Mouse (Mus musculus) ES-Bruce4 (cell line): Measurements from ENCODE around the gene Hsd17b14. TPM values are rescaled to one million over a fixed set of nuclear protein-coding genes. Genes with fewer than 3 reads are reported as not detected.

Experiments
- H3K27ac ChIP-seq: 2 replicates; pipeline ENCODE4 v1.5.1; 2012; ENCODE audit warnings: low read length, inconsistent platforms; ENCODE audit not compliant: insufficient read depth
- H3K27me3 ChIP-seq: 2 replicates; pipeline ENCODE4 v1.6.1; 2012; ENCODE audit warnings: mild to moderate bottlenecking, low read length, inconsistent platforms; ENCODE audit not compliant: control insufficient read depth, poor library complexity, insufficient read depth, severe bottlenecking
- H3K36me3 ChIP-seq: 2 replicates; pipeline ENCODE4 v1.6.1; 2012; ENCODE audit warnings: inconsistent platforms, mild to moderate bottlenecking, low read length, moderate library complexity; ENCODE audit not compliant: control insufficient read depth, poor library complexity, insufficient read depth, severe bottlenecking
- H3K4me1 ChIP-seq: one replicate; pipeline ENCODE4 v1.8.1; 2011; ENCODE audit warnings: low read length; ENCODE audit not compliant: control insufficient read depth, insufficient read depth
- H3K4me3 ChIP-seq: 2 replicates; pipeline ENCODE4 v1.5.1; 2011; ENCODE audit warnings: low read depth, mild to moderate bottlenecking, low read length
- H3K9ac ChIP-seq: 2 replicates; pipeline ENCODE4 v1.6.1; 2012; ENCODE audit warnings: low read depth, mild to moderate bottlenecking, inconsistent platforms; ENCODE audit not compliant: poor library complexity, severe bottlenecking
- H3K9me3 ChIP-seq: replicated peaks from 2 replicates; pipeline ENCODE4 v1.6.1; 2012; ENCODE audit warnings: mild to moderate bottlenecking, low read length, inconsistent platforms; ENCODE audit not compliant: control insufficient read depth, poor library complexity, insufficient read depth, severe bottlenecking
- CTCF ChIP-seq: IDR thresholded peaks from one replicate; pipeline ENCODE4 v1.8.1; 2011; ENCODE audit warnings: low read depth, low read length
- EP300 ChIP-seq: IDR thresholded peaks from 2 replicates; pipeline ENCODE4 v1.6.1; 2011; ENCODE audit warnings: low read depth, low read length; ENCODE audit not compliant: insufficient read depth
- POLR2A ChIP-seq: IDR thresholded peaks from one replicate; pipeline ENCODE4 v1.8.1; 2011; ENCODE audit warnings: low read length; ENCODE audit not compliant: insufficient read depth
- polyA plus RNA-seq: library from polyadenylated mRNA; stranded (reverse); fragments of >200 nt; gene quantifications from 2 replicates; pipeline ENCODE4 v1.2.4, GENCODE M21; 2011; ENCODE audit warnings: low read depth; ENCODE audit not compliant: missing spikeins, insufficient read depth, insufficient read length

Gene Hsd17b14
- polyA plus RNA-seq, 1 experiment: 55.0 TPM

- no peaks in the 10 kb centered on the region for H3K9me3 ChIP-seq
- peak; percentile 65; the same call in 1 of the 2 replicates for TF ChIP-seq EP300
- TF ChIP-seq POLR2A: no peak
- no peaks in the 10 kb centered on the region for H3K27me3 ChIP-seq
- H3K27ac ChIP-seq: peak overlapping the region; percentile 96
- H3K36me3 ChIP-seq: no peaks in the 10 kb centered on the region
- peak overlapping the region; percentile 78 for H3K9ac ChIP-seq
- H3K4me1 ChIP-seq: peaks cover 9% of the 10 kb centered on the region
- peak overlapping the region; percentile 74 for H3K4me3 ChIP-seq
Measured at GRCm38 (mm10) chr7:45560241-45560640, 5.5 kb downstream of the Hsd17b14 start.

DNA sequence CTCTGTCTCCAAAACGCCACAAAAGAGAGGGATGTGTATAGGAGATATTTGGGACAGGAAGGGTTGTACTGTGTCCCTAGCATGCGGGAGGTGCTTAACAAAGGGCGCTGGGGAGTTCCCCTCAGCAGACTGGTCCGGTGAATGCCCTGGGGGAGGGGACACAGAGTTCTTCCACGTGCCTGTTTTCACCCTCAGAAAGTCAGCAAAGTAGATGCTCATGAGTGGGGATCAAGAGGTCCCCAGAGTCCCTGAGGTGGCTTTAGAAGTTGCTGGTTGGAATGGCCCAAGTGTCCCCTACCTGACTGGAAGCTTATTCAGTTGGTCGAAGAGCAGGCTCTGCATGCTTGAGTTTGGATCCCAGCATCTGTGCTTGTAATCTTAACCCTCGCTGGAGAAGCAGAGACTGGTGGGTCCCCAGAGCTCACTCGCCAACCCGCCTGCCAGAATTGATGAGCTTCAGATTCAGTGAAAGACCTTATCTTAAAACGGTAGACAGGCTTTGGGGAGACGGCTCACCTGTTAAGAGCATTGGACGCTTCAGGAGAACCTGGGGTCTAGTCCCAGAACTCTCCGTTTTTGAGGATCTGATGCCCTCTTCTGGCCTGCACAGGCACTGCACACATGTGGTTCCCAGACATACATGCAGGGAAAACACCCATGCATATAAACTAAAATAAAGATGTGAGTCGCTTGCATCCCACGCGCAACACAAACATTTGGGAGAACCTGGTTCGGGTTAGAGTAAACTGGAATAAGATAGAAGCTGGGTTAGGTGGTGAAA is 6.3 kb downstream of the Hsd17b14 start:
- Histone ChIP-seq H3K27ac (peak overlapping the region; percentile 96), H3K9ac (peak overlapping the region; percentile 78), H3K4me1 (peaks cover 9% of the 10 kb centered on the region), H3K27me3 (no peaks in the 10 kb centered on the region), H3K9me3 (no peaks in the 10 kb centered on the region), H3K4me3 (peak overlapping the region; percentile 74), H3K36me3 (no peaks in the 10 kb centered on the region)
- TF ChIP-seq POLR2A: no peak
- peak; percentile 64; the same call in 1 of the 2 replicates for TF ChIP-seq EP300
- peak; percentile 84 for TF ChIP-seq CTCF

DNA sequence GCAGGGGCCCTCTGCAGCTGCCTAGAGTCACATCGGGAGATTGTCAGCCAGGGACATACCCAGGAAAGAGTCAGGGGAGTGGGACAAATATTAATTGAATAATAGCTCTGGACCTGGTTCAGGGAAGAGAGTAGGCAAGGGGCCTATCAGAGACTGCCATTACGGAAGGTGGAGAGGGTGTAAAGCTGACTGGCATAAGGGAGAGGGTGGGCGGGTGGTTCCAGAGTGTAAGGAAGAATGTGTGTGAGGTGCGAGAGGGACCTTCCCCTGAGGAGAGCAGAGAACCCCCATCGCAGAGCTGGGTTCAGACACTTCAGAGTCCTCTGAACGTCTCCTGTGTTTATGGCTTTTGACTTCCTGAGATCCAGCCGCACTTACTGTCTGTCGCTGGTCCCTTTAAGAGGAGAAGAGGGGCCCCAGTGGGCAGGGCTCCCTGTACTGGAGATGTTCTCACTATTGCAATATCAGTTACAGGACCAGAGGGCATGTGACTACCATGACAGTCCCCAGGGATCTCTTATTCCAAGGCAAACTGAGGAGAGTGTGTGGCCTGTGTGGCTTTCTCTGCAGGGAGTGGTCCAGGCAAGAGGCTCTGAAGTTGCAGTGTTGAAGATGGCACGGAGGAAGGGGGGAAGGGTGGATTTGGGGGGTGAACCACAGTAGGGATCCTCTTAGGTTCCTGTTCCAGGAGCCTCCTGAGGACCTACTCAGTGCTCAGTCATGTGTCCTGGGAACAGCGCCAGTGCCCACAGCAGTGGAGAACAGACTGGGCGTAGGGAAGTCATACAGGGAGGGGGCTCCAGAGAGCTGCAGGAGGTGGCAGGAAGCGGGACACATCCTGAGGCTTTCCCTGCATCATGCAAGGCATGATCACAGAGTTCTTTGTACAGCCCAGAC is 7.2 kb downstream of the Hsd17b14 start:
- peak overlapping the region; percentile 74 for H3K27ac ChIP-seq
- TF ChIP-seq EP300: 0 out of 2 replicates have a peak, but pooled peaks have one; percentile 8
- TF ChIP-seq POLR2A: no peak
- no peaks in the 10 kb centered on the region for H3K36me3 ChIP-seq
- H3K9me3 ChIP-seq: no peaks in the 10 kb centered on the region
- no peaks in the 10 kb centered on the region for H3K27me3 ChIP-seq
- H3K9ac ChIP-seq: peak overlapping the region; percentile 78
- peak overlapping the region; percentile 30 for H3K4me3 ChIP-seq
- peaks cover 9% of the 10 kb centered on the region for H3K4me1 ChIP-seq

- Histone ChIP-seq H3K36me3 (no peaks in the 10 kb centered on the region), H3K4me1 (peaks cover 6% of the 10 kb centered on the region), H3K9me3 (no peaks in the 10 kb centered on the region), H3K27me3 (no peaks in the 10 kb centered on the region), H3K27ac (peak overlapping the region; percentile 67), H3K9ac (0 out of 2 replicates have a peak overlapping the region, but pooled peaks have one; percentile 23), H3K4me3 (no peak overlapping the region)
- TF ChIP-seq CTCF (no peak), EP300 (peak; percentile 96)
Measured at GRCm38 (mm10) chr7:45564811-45565210, 10.1 kb downstream of the Hsd17b14 start.

- Histone ChIP-seq H3K9ac (peak overlapping the region; percentile 14), H3K27ac (peak overlapping the region; percentile 89), H3K4me3 (peak overlapping the region; percentile 4), H3K36me3 (no peaks in the 10 kb centered on the region), H3K9me3 (no peaks in the 10 kb centered on the region), H3K27me3 (no peaks in the 10 kb centered on the region), H3K4me1 (peaks cover 6% of the 10 kb centered on the region)
- TF ChIP-seq CTCF (no peak), EP300 (no peak), POLR2A (no peak)
Measured at GRCm38 (mm10) chr7:45565446-45565845, 10.8 kb downstream of the Hsd17b14 start.
